Mouse (Mus musculus) neural tube, embryonic 10.5 days (tissue): ENCODE data around the gene Mapk14.

Source experiments
- DNase-seq: peaks from one replicate; pipeline ENCODE4 v3.0.0-alpha.2; 2017; ENCODE audit warnings: low spot score; ENCODE audit errors: extremely low spot score

Mapk14 gene

GRCm38 (mm10) chr17:28779735-28780134, 88.6 kb downstream of the Mapk14 start:
- no peak for DNase-seq

GRCm38 (mm10) chr17:28780836-28781235, 89.7 kb downstream of the Mapk14 start:
- no peak for DNase-seq

DNA sequence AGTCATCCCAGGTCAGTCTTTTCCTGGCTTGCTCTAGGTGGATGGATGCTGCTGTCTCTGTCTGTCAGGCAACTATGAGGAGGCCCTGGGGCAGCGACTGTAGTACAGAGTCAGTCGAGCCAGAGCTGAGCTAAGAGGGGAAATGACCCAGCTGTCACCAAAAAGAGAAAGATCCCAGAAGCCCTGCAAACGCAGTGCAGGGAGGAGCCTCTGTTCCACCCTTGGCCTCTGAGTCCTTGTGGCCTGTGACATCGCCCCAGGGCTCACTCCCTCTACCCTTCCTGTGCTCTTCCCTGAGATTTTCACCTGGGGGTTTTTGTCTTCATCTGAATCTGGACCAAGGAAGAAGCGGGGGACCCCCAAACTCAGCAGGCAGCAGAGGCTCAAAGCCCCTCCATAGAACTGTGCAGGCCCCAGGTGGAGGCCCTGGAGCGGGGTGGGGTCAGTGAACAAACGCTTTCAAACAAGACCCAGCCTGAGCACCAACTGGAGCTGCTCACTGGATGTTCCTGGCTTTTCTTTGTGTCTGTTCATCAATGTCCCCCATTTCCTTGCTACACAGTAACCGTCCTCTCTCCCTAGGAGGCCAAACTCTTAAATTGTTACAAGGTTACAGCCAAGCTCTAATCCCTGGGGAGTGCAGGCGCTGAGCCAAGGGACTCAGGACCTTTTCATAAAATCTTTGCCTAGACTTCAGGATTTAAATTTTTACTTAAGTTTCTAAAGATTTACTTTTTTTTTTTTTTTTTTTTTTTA, 90.3 kb downstream of the Mapk14 start:
- DNase-seq = no peak

GRCm38 (mm10) chr17:28785036-28785435, 93.9 kb downstream of the Mapk14 start:
- no peak for DNase-seq

- no peak for DNase-seq
Measured at GRCm38 (mm10) chr17:28787507-28787906, 96.4 kb downstream of the Mapk14 start.

DNA sequence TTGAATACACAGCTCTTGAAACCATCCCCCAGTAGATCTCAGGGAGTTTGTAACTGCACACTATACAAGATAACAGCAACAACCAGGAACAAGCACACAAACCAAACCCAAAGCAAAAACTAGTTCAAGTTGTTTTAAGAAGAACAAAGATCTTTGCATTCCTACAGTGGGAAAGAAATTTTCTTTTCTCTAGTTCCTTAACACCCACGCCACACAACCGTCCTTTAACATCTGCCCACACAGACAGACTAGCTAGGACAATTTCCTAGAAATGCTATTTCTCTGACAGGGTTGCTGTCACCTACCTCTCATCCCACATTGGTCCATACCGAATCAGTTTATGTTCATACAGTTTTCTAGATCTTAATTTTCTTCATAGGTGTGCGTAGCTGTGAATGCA, 105.9 kb downstream of the Mapk14 start:
- no peak for DNase-seq
